Mouse (Mus musculus) intestine, embryonic 15.5 days (tissue): ENCODE measurements around the gene Sorl1. TPM values are rescaled to one million over a fixed set of nuclear protein-coding genes. Genes with fewer than 3 reads are reported as not detected.

ENCODE experiments used
- ATAC-seq: fragments of 200-750 bp; cut with Nextera tagmentation; 2 replicates; pipeline ENCODE4 v1.8.0; 2017; ENCODE audit warnings: moderate TSS enrichment, moderate library complexity
- H3K27ac ChIP-seq: fragments of 300-500 bp; sonication (generic); 2 replicates; pipeline ENCODE4 v1.5.1; 2015; ENCODE audit warnings: mild to moderate bottlenecking, inconsistent platforms
- H3K27me3 ChIP-seq: fragments of 300-500 bp; sonication (generic); replicated peaks from 2 replicates; pipeline ENCODE4 v1.6.1; 2015; ENCODE audit warnings: inconsistent platforms
- H3K36me3 ChIP-seq: fragments of 300-500 bp; sonication (generic); 2 replicates; pipeline ENCODE4 v1.6.1; 2015; ENCODE audit warnings: inconsistent platforms
- H3K4me1 ChIP-seq: fragments of 300-500 bp; sonication (generic); replicated peaks from 2 replicates; pipeline ENCODE4 v1.6.1; 2015; ENCODE audit warnings: inconsistent platforms
- H3K4me2 ChIP-seq: fragments of 300-500 bp; sonication (generic); replicated peaks from 2 replicates; pipeline ENCODE4 v1.6.1; 2015; ENCODE audit warnings: mild to moderate bottlenecking, inconsistent platforms
- H3K4me3 ChIP-seq: fragments of 300-500 bp; sonication (generic); replicated peaks from 2 replicates; pipeline ENCODE4 v1.5.1; 2015; ENCODE audit warnings: inconsistent platforms
- H3K9ac ChIP-seq: fragments of 300-500 bp; sonication (generic); 2 replicates; pipeline ENCODE4 v1.6.1; 2015; ENCODE audit warnings: inconsistent platforms
- H3K9me3 ChIP-seq: fragments of 300-500 bp; sonication (generic); 2 replicates; pipeline ENCODE4 v1.6.1; 2016; ENCODE audit warnings: inconsistent platforms
- WGBS: fragments of 180-500 bp; shearing (Covaris S2); methylation state at CpG from one replicate; pipeline ENCODE4 v1.1.7; 2015; 5-methylcytosine and 5-hydroxymethylcytosine counted together
- polyA plus RNA-seq: library from polyadenylated mRNA; unstranded; fragments of >200 nt; fragmentation: Nextera tagmentation; extraction: Ambion mirVana; gene quantifications from 2 replicates; pipeline ENCODE4 v1.2.1, GENCODE M21; 2015

Sorl1 gene
- polyA plus RNA-seq, 1 experiment from 2014 or later, result 9.0 TPM

- ATAC-seq, result no peak
- H3K4me2 ChIP-seq, result no peak overlapping the region
- WGBS, result 68% methylated on average over 7 of the region's 7 CpGs
- H3K9me3 ChIP-seq, result no peaks in the 10 kb centered on the region
- H3K36me3 ChIP-seq, result no peaks in the 10 kb centered on the region
- H3K4me1 ChIP-seq, result peaks cover 10% of the 10 kb centered on the region
- no peak overlapping the region for H3K9ac ChIP-seq
- no peak overlapping the region for H3K4me3 ChIP-seq
- H3K27ac ChIP-seq, result no peak overlapping the region
- no peaks in the 10 kb centered on the region for H3K27me3 ChIP-seq
Measured at GRCm38 (mm10) chr9:42115078-42115477, 9.0 kb downstream of the Sorl1 start.

DNA sequence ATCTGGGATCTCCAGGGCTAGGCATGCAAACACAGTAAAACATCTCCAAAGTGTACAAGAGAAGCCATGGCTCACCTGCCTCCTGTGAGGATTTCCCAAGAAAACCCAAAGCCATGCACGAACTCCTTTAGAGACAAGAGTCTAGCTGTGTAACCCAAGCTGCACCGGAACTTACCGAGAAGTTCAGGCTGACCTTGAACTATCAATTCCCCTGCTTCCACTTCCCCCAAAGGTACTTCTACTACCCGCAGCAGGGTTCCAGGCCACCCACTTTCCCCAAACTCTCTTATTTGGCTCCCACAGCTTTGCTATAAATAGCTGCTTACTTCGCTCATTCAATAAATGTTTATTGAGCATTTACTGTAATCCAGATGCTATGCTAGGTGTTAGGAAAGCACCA lies 10.8 kb downstream of the Sorl1 start:
- no peak overlapping the region for H3K4me3 ChIP-seq
- WGBS, result 80% methylated on average over 5 of the region's 5 CpGs
- no peak overlapping the region for H3K4me2 ChIP-seq
- H3K27ac ChIP-seq, result no peak overlapping the region
- ATAC-seq, result no peak
- no peaks in the 10 kb centered on the region for H3K9me3 ChIP-seq
- H3K27me3 ChIP-seq, result no peaks in the 10 kb centered on the region
- peaks cover 22% of the 10 kb centered on the region for H3K4me1 ChIP-seq
- H3K36me3 ChIP-seq, result no peaks in the 10 kb centered on the region
- H3K9ac ChIP-seq, result no peak overlapping the region

- Histone ChIP-seq H3K9me3 (no peaks in the 10 kb centered on the region), H3K4me1 (peaks cover 22% of the 10 kb centered on the region), H3K4me3 (no peak overlapping the region), H3K9ac (no peak overlapping the region), H3K27me3 (no peaks in the 10 kb centered on the region), H3K4me2 (no peak overlapping the region), H3K27ac (no peak overlapping the region), H3K36me3 (no peaks in the 10 kb centered on the region)
- WGBS, result 78% methylated on average over 6 of the region's 6 CpGs
- ATAC-seq, result no peak
Measured at GRCm38 (mm10) chr9:42112691-42113090, 11.4 kb downstream of the Sorl1 start.

DNA sequence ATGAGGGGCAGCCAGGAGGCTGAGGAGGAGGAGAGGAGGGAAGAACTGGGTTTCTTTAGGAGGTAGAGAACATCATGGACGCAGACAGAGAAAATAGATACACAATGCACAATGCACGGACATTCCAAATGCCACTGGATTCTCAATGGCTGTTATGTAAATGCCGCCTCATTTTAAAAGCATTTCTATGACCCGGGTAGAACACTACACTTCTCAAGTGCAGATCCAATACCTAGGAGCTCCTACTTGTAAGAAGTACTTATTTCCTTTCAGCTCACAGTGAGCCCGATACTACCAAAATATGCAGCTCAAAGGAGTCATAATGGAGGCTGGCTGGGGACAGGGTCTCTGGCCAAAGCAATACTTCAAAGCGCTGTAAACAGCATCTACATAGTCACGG lies 12.8 kb downstream of the Sorl1 start:
- Histone ChIP-seq H3K4me2 (no peak overlapping the region), H3K27me3 (no peaks in the 10 kb centered on the region), H3K4me1 (peaks cover 20% of the 10 kb centered on the region), H3K9me3 (no peaks in the 10 kb centered on the region), H3K4me3 (no peak overlapping the region), H3K9ac (no peak overlapping the region), H3K36me3 (no peaks in the 10 kb centered on the region), H3K27ac (no peak overlapping the region)
- ATAC-seq, result no peak
- 86% methylated on average over 7 of the region's 7 CpGs for WGBS

DNA sequence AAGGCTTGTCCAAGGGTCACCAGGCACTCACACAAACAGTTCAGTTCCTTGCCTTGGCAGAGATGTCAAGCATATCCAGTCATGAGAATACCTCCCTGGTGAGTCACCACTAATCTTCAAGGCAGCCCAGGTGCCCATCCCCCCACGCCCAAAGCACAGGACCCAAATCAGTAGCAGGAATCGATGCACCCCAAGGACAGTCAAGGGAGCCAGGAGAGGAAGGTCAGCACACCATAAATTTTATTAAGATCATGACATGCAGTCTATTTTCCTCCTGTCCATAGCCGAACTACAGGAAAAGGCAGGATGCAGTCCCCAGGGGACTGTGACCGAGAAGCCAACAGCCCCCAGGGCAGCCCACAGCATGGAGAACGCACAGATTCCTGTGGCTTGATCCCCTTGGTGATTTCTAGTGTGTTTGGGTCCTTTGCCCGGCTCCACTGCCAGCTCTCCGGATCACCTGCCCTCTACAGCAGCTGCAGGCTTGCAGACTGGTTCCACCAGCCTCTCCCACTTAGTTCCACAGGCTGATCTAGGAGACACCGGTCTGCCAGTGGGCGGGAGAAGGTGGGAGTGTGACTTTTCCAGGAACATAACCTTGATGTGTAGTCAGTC lies 14.2 kb downstream of the Sorl1 start:
- Histone ChIP-seq H3K9me3 (no peaks in the 10 kb centered on the region), H3K27me3 (no peaks in the 10 kb centered on the region), H3K27ac (peak overlapping the region; percentile 75), H3K4me1 (peaks cover 18% of the 10 kb centered on the region), H3K36me3 (no peaks in the 10 kb centered on the region), H3K4me3 (no peak overlapping the region), H3K4me2 (no peak overlapping the region), H3K9ac (no peak overlapping the region)
- peak; percentile 85 for ATAC-seq
- WGBS, result 35% methylated on average over 9 of the region's 9 CpGs

GRCm38 (mm10) chr9:42109131-42109530 lies 15.0 kb downstream of the Sorl1 start:
- Histone ChIP-seq H3K9me3 (no peaks in the 10 kb centered on the region), H3K4me3 (no peak overlapping the region), H3K27ac (peak overlapping the region; percentile 75), H3K36me3 (no peaks in the 10 kb centered on the region), H3K4me2 (peak overlapping the region; percentile 4; the same call in 1 of the 2 replicates), H3K9ac (no peak overlapping the region), H3K4me1 (peaks cover 14% of the 10 kb centered on the region), H3K27me3 (no peaks in the 10 kb centered on the region)
- 49% methylated on average over 5 of the region's 5 CpGs for WGBS
- no peak for ATAC-seq

DNA sequence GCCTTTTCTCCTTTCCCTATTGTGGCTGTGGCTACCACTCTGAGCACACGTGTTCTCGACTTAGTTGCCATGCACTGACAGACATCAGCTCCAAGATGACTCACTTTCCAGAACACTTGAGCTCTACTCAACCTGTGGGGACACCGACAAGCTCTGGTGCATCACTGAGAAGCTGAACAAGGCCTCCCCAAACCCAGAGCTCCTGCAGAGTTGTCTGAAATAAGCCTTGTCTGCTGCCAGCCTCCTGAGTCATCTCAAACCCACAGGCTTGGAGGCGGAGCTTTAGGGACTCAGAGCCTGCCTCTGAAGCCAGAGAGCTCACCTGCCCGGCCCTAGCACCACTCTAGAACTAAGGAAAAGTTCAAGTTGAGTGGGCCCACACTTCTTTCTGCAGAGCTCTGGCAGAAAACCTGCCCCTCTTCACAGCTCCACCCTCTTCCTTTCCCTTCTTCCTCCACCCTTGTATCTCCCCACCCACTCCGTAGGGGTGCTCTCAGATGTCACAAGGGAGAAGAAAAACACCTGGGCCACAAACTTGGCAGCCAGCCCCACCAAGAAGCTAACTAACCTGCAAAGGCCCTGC lies 15.6 kb downstream of the Sorl1 start:
- no peak overlapping the region; the same call in 1 of the 2 replicates for H3K27ac ChIP-seq
- ATAC-seq, result peak; percentile 54
- H3K9me3 ChIP-seq, result no peaks in the 10 kb centered on the region
- no peak overlapping the region for H3K9ac ChIP-seq
- peaks cover 14% of the 10 kb centered on the region for H3K4me1 ChIP-seq
- H3K36me3 ChIP-seq, result no peaks in the 10 kb centered on the region
- no peak overlapping the region for H3K4me2 ChIP-seq
- 42% methylated on average over 6 of the region's 6 CpGs for WGBS
- H3K4me3 ChIP-seq, result no peak overlapping the region
- no peaks in the 10 kb centered on the region for H3K27me3 ChIP-seq

GRCm38 (mm10) chr9:42107062-42107461 lies 17.0 kb downstream of the Sorl1 start:
- Histone ChIP-seq H3K27ac (no peak overlapping the region), H3K36me3 (no peaks in the 10 kb centered on the region), H3K4me2 (no peak overlapping the region), H3K4me3 (no peak overlapping the region), H3K9ac (no peak overlapping the region), H3K9me3 (no peaks in the 10 kb centered on the region), H3K27me3 (no peaks in the 10 kb centered on the region), H3K4me1 (peaks cover 14% of the 10 kb centered on the region)
- 94% methylated on average over 10 of the region's 10 CpGs for WGBS
- ATAC-seq, result no peak

GRCm38 (mm10) chr9:42106305-42106704 lies 17.8 kb downstream of the Sorl1 start:
- Histone ChIP-seq H3K4me2 (no peak overlapping the region), H3K9me3 (no peaks in the 10 kb centered on the region), H3K27ac (no peak overlapping the region), H3K27me3 (no peaks in the 10 kb centered on the region), H3K4me1 (peaks cover 14% of the 10 kb centered on the region), H3K36me3 (no peaks in the 10 kb centered on the region), H3K4me3 (no peak overlapping the region), H3K9ac (no peak overlapping the region)
- ATAC-seq, result no peak
- 92% methylated on average over 7 of the region's 7 CpGs for WGBS

DNA sequence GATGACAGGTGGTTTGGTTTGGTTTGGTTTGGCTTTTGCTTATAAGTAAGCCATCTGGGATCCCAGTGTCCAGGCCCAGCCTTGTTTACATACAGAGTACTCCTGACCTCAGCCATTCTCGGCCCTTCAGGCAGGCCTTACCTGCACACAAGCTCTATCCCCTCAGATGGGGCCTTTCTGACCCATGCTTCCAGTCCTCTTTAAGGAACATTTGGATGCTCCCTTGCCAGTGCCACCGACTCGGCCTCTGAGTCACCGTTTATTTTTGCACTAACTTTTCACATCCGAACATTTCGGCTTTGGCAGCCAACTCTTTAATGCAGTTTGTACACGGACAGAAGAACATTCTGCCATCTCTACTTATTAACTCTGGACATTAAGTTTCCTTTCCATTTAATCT lies 20.6 kb downstream of the Sorl1 start:
- H3K27me3 ChIP-seq, result no peaks in the 10 kb centered on the region
- WGBS, result 58% methylated on average over 7 of the region's 7 CpGs
- H3K4me2 ChIP-seq, result no peak overlapping the region
- no peaks in the 10 kb centered on the region for H3K9me3 ChIP-seq
- no peak for ATAC-seq
- H3K36me3 ChIP-seq, result no peaks in the 10 kb centered on the region
- H3K4me3 ChIP-seq, result no peak overlapping the region
- no peak overlapping the region for H3K9ac ChIP-seq
- peaks cover 6% of the 10 kb centered on the region for H3K4me1 ChIP-seq
- no peak overlapping the region for H3K27ac ChIP-seq

DNA sequence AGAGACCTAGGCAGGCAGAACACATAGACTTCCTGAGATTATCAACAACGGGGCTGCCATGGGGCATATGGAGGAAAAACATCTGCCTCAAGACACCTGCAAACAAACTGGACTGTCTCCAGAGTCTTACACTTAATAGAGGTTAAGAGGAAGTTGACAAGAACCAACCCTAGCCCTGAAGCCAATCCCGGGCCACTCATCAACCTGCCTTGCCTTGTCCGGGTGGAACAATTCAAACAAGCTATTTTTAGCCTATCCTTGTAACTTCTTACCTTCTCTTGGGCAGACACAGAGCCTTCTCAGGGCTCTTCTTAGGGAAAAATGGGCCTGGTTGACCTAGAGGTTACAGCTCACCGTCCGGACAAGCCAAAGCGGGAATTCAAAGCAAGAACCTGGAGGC lies 22.1 kb downstream of the Sorl1 start:
- 56% methylated on average over 6 of the region's 6 CpGs for WGBS
- Histone ChIP-seq H3K4me3 (no peak overlapping the region), H3K36me3 (no peaks in the 10 kb centered on the region), H3K4me1 (0 out of 2 replicates have a peak, but pooled peaks cover 3% of the 10 kb centered on the region), H3K4me2 (no peak overlapping the region), H3K9ac (no peak overlapping the region), H3K9me3 (no peaks in the 10 kb centered on the region), H3K27me3 (no peaks in the 10 kb centered on the region), H3K27ac (no peak overlapping the region)
- ATAC-seq, result no peak

DNA sequence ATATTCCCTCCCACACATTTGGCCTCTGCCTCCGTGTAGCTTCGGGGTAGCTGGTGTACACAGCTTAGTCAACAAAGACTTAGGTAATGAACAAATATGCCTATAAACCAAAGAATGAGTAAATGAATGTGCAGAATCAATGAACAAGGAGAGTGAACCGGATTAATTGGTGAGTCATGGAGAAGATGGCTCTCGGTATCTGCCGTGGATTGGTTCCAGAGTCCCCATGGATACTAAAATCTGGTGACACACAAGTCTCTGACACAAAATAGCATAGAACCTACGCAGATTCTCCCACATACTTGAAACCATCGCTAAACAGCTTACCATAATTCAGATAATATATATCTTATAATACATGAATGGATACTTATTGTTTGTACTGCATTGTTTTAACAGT lies 22.8 kb downstream of the Sorl1 start:
- Histone ChIP-seq H3K36me3 (no peaks in the 10 kb centered on the region), H3K9ac (no peak overlapping the region), H3K27me3 (no peaks in the 10 kb centered on the region), H3K9me3 (no peaks in the 10 kb centered on the region), H3K27ac (no peak overlapping the region), H3K4me3 (no peak overlapping the region), H3K4me2 (no peak overlapping the region), H3K4me1 (0 out of 2 replicates have a peak, but pooled peaks cover 3% of the 10 kb centered on the region)
- ATAC-seq, result no peak
- whole genome bisulfite sequencing, result 76% methylated on average over 7 of the region's 7 CpGs

DNA sequence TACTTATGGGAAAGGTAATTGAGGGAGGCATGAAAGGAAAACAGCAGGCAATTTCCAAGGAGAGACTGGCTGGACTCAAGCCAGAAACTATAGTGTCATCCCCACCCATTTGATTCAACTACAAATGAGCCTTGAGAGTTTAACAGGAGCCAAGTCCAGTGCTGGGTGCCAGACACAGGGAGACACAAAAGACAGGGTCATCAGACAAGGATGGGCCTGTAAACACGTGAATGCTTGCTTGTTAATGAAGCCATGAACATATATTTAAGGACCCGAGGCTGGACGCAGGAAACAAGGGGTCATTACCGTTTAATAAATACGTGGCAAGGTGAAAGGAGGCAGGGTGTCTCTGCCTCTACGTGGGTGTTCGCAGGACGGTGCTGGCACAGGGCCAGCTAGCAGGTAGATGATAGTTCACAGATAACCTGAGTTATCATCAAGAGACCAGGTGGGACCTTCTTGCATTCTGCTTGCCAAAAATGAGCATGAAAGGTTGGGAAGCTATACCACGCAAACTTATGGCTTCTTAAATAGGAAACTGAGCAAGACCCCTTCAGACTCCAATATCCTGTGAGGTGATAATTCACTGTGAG lies 23.4 kb downstream of the Sorl1 start:
- Histone ChIP-seq H3K36me3 (no peaks in the 10 kb centered on the region), H3K4me1 (0 out of 2 replicates have a peak, but pooled peaks cover 3% of the 10 kb centered on the region), H3K27ac (no peak overlapping the region), H3K4me2 (no peak overlapping the region), H3K9me3 (no peaks in the 10 kb centered on the region), H3K27me3 (no peaks in the 10 kb centered on the region), H3K9ac (no peak overlapping the region), H3K4me3 (no peak overlapping the region)
- 66% methylated on average over 9 of the region's 9 CpGs for WGBS
- ATAC-seq, result no peak
